Mouse (Mus musculus): ENCODE data around the gene AA986860.

AA986860 gene

DNA sequence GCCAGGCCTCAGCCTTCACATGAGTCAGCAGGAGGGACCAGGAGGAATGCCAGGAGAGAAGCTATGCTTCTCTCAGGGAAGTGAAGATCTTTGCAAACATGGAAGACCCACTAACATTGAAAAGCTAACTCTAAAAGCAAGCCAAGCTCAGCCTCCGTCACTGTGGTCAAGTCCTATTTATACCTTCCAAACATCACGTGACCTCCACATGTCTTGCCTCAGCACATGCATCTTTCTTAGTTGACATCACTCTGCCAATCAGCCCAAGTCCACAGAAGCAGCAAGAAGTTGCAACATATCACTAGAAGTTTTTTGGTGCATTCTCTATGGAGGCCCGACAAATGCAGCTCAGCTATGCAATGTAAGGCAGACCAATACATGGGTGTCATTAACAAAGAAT lies 48.1 kb downstream of the AA986860 start:
- DNase-seq: no peak

DNA sequence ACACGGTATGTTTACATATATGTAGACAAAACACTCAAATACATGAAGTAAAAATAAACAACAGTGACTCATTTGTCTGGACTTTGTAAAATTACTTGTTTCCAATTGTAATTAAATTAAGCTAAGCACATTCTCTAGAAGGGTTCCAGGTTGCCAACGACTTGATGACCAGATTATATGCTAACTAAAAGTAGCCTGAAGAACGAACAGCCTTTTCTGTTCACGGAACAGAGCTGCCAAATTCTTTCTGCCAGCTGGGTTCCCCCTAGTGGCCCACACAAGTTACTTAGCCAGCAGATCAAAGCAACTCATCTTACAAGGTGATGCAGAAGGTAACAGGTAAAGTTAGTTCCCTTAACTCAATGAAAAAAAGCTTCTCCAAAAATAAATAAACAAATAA lies 52.3 kb downstream of the AA986860 start:
- peak; percentile 14 for DNase-seq

DNA sequence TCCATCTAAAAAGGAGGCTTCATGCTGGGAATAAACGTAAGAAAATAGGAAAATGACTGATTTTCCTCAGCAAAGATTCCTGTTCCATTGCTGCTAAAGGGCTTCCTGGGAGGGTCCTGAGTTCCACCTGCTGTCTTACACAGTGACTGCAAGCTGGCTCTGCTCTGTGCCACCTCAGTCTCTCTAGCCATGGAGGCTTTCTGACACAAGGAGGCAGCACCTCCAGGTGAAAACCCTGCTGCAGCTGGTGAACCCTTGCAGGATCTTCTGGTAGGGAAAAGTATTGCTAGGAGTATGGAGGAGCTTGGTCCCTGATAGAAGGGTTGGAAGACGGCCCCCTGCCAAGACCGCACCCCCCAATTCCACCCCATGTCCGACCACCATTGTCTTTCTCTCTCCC lies 55.2 kb downstream of the AA986860 start:
- DNase-seq: no peak

DNA sequence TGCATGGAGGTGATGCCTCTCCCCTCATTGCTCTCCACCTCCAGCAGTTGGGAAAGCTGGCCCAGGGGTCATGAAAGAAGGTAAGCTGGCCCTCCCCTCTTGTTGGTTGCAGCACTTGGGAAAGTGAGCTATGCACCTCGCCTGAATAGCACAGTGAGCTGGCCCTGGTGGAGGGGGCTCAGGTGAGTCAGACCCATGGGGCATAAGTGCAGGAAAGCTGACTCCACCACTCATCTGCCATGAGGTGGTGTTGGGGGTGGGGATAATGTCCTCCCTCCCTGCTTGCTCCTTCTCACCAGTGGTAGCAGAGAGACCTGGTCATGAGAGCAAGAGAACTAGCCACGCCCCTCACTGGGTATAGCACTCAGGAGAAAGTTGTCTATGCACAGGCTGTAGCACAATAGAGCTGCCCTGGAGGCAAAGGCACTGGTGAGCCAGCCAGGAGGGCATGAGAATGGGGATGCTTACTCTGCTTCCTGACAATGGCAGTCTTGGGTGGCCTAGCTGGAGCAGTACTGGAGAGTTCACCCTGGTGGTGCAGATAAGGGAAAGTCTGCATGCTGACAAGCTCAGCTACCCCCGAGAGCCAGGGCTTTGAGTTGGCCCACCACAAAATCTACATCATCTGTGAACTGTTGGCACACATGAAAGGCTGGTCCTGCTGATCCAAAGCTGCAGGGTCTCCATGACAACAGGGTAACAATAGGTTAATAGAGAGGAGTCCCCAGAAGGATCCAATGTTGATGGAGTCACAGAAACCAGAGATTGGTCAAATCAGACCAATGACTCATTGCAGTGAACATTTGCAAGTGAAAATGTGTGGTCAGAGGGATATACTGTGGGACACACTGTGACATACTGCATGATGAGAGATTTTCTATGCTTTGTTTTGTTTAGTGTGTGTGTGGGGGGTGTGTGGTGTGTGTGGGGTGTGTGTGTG lies 58.0 kb downstream of the AA986860 start:
- no peak for DNase-seq

Measured in right cerebral cortex, postnatal 14 days (tissue).